Mouse (Mus musculus): Measurements from ENCODE around the gene Lrrc8c.

The Lrrc8c gene

DNA sequence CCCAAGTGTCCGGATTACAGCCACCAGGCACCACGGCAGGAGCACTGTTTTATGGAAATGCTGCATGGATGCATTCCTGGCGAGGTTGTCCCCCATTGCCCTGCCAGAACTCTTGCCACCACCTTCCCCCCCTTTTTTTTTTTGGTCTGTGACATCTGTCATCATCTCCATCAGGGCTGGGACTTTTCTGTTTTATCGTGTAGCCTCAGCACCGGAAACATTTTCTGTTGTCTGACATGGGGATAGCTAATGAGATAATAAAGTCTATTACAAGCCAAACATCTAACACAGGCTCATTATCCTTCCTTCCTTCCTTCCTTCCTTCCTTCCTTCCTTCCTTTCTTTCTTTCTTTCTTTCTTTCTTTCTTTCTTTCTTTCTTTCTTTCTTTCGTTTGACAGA lies 119.7 kb downstream of the Lrrc8c start:
- DNase-seq (ENCODE audit: low spot score): no peak

DNA sequence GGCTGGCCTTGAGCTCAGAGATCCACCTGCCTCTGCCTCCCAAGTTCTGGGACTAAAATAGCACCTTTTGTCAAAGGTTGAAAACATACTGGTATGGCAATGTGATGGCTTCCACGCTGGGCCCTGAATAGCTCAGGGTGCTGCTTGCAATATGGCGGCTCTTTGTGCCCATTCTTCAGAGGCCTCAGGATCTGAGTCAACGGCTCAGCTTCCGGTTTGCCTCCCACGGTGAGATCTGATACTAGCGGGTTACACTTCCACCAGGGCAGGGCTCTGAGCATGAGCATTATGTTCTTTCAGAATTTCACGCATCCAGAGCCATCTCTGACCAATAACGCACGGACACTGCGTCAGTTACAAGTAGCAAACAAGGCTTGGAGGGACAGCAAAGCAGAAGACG lies 120.2 kb downstream of the Lrrc8c start:
- no peak for DNase-seq (ENCODE audit: low spot score)

DNA sequence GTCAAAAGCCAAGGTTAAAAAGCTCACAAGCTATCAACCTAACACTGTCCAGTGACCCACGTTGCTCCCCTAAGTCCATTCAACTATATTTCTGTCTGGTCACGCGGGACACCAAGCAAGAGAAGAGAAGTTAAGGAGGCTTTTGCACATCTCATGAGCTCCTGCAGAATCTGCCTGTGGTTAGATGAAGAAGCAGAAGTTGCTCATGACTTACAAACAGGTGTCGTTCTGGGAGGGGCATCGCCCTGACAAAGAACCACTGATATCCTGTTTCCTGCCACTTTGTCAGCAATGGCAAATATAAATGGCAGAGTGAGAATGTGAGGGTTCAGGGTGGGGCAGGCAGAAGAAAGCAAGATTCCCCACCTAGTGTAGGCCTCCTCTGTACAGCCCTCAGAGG lies 123.3 kb downstream of the Lrrc8c start:
- DNase-seq (ENCODE audit: low spot score): no peak

DNA sequence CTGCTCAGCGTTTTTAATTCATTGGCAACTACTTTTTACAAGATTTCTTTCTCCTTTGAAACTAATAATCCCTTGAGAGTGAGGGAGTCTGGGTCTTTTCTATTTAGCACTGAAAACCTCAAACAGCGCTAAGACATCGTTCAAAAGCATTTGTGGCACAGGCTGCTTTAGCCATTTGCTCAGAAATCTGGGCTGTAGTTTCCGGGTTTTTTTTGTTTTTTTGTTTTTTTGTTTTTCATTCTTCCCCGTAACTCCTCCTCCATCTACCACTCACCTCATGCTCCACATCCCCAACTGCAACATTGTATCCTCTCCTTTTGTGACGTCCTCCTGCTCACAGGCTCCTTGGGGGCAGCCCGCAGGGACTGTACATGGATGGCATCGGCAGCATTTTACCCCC lies 124.1 kb downstream of the Lrrc8c start:
- no peak for DNase-seq (ENCODE audit: low spot score)

DNA sequence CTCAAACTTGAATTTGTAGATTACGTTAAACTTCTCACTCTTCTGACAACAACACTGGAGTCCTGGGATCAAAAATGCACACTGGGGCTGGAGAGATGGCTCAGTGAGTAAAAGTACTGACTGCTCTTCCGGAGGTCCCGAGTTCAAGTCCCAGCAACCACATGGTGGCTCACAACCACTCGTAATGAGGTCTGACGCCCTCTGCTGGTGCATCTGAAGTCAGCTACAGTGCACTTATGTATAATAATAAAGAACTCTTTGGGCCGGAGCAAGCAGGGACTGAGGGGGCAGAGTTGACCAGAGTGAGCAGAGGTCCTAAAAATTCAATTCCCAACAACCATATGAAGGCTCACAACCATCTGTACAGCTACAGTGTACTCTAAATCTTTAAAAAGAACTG lies 125.0 kb downstream of the Lrrc8c start:
- DNase-seq (ENCODE audit: low spot score): no peak

DNA sequence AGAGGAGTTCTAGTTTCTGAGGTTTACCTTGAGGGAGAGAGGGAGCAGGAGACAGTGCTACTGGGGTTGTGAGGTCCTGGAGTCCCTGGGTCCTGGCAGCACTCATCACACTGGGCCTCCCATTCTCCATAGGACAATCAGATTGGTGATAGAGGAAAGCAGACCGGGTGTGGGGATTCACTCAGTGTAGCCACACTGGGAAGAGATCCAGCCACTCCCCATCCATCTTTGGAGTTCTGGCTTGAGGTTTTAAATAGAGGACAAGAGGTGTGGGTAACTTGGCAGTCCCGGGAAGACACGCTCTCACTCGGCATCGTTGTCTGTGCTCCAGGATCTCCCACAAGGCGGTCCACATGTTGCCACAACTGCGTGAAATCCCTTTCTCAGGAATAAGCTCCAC lies 127.9 kb downstream of the Lrrc8c start:
- no peak for DNase-seq (ENCODE audit: low spot score)

DNA sequence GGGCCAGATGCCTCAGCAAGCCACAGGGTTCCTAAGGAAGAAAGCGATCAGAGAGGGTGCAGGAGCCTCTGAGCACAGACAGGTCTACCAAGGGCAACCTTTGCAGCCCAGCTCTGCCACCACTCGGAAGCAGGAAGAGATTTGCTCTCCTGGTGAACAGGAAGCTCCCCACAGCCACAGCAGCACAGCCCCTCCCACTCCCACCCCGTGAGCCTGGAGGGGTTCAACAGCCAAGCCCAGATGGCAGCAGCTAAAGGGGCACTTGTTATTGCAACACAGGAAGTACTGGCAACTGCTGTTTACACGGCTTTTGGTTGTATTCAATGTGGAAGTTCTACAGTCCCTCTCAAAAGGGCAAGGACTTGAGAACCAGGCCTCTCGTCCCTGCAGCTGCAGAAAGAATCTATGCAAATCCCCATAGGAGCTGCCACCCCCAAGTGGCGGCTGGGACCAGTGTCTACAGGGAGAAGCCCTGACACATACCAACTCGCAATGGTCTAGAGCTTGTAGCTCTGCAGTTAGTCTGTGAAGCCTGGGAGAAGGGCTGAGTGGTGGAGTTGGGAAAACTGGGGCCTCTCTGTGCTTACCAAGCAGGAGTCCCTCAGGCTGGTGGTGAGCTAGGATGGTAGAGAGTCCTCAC lies 129.6 kb downstream of the Lrrc8c start:
- DNase-seq (ENCODE audit: low spot score): no peak

DNA sequence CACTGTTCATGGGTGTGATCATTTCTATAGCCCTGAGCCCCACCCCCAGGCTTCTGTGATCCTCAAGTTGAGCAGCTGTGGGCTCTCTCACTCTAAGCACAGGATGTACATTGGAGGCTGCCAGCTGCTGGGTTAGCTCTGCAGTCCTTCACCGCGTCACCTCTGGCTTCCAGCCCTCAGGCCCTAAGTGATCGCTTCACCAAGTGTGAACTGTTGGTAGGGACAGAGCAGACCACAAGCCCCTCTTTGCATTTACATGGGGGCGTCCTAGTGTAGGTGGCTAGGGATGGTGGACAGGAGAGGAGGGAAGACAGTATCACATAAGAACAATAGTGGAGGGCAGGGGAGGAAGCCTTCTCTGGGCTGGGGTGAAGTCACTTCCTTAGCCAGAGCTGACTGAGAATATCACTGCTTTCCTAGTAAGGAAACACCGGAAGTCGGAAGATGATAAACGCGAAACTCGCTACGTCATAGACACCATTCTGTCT lies 130.4 kb downstream of the Lrrc8c start:
- no peak for DNase-seq (ENCODE audit: low spot score)

DNA sequence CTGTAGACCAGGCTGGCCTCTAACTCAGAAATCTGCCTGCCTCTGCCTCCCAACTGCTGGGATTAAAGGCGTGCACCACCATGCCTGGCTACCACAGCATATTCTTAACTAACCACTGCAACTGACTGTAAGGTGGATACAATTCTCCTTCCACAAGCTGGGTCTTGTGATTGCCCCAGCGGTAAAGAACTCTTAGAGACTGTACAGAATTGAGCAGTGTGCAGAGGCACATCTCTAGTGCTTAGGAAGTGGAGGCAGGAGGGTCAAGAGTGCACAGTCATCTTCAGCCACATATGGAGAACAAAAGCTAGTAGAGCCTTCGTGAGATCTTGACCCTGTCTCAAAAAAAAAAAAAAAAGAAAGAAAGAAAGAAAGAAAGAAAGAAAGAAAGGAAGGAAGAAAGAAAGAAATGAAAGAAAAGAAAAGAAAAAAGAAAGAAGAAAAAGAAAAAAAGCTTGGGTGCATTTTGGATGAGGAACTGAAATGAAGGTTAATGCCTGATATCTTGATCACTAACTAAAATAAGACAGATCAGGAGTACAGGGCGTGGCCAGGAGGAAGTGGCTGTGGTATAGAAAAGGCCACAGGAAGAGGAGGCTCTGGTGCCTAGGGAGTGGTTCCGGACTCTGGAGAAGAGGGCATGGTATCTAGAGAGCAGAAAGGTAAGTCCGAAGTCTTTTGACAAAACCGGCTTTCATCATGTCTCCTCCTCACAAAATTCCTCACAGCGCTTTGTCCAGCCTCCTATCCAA lies 131.7 kb downstream of the Lrrc8c start:
- no peak for DNase-seq (ENCODE audit: low spot score)

DNA sequence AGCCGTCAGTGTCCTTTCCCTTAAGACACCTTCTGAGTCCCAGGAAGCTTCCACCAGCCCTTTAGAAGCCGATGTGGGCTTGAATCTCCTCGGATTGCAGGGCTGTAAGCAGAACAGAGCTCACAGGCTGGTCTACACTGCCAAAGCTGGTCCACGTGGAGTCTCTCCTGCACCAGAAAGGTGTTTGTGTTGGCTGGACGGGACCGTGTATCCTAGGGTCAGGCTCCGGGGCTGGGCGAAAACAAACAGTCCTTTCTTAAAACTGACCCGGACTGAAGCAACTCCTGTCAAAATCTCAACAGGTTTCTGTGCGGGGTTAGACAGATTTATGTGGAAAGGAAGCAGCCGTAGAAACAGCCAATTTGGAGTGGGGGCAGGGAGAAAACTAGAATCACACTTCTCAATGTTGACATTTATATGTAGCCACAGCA lies 132.4 kb downstream of the Lrrc8c start:
- no peak for DNase-seq (ENCODE audit: low spot score)

DNA sequence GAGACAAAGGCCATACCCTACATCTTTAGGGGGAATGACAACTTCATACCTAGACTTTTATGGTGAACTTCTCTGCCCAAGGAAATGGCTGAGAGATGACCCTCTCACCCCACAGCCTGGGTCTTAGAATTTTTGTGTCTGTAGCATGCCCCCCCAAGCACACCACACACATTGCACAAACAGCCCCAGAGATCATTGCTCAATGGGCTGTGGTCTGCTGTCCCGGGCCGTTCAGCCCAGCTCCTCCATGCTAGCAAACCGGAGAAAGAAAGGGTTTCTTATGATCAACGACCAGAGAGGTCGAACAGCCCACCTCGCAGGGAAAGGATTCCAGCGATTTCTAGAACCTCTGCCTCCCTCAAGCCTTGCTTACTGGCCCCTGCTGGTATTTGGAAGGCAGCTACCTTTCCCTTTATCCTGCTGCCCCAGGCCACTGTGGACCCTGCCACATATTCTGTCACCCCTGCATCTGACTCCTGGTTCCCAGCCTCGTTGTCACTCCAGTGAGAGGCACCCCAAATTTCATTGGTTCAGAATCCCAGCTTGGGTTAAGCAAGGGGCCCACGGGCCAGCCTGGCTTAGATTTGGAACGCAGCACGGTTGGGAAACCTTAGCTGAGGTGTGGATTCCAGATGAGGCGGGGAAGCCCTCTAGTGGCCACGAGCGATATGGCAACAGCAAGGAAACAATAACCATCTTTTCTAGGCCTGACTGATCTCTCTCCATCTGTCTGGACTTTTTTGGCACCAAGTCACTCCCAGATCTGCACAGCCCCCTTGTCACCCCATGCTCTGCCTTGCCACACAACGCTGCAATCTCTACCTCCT lies 135.3 kb downstream of the Lrrc8c start:
- peak; percentile 72 for DNase-seq (ENCODE audit: low spot score)

DNA sequence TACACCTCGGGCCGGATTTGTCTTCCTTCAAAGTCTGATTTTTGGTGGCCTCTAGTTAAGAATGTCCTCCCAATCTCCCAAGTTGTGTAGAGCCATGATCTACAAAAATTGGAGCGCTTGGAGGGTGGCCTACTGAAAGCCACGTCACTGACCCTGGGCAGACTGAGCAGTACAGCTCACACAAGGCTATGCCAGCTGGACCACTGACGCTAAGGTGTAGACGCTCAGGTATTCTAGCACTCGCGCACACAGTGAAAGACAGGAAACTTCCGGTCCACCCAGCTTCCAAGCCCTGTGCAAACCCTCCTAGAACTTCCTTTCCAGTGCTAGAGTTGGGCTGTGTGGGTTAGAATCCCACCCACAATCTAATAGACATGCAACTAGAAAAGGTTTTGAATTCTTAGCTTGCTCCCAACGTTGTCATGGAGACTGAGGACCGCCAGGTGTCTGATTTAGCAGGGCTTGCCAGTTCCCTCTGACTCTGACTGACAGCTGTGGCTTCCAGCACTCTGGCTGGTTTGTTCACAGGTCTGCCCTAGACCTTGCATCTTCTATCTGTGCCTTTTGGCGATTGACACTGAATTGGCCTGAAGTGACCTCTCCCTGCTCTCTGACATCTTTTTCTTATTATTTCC lies 136.0 kb downstream of the Lrrc8c start:
- DNase-seq (ENCODE audit: low spot score): no peak

DNA sequence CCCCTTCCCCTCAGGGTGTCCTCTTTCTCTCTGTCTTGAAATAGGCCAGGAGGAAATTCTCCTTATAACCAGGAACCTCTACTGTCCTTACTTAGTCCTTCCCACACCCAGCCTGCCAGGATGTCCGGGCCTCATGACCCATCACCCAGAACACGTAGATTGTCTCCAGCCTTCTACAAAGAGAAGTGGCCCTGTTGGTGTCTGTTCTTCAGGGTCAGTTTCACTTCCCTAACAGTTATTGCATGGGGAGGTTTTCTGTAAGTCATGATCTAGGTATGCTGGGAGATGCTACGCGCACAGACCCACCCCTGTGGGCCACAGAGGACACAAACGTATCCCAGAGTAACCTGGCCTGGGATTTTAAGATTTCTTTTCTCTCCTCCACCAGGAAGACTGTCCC lies 142.7 kb downstream of the Lrrc8c start:
- DNase-seq (ENCODE audit: low spot score): no peak

Data from ovary, postnatal 14 days (tissue).